Mouse (Mus musculus) bone marrow macrophage, adult 2 months (primary cell): ENCODE measurements around the gene Arhgap11a. TPM values are rescaled to one million over a fixed set of nuclear protein-coding genes. Genes with fewer than 3 reads are reported as not detected.

Source experiments
- H3K27ac ChIP-seq: 2 replicates; pipeline ENCODE4 v1.5.1; 2012; ENCODE audit warnings: low read depth, low read length; ENCODE audit not compliant: insufficient read depth
- H3K4me1 ChIP-seq: 2 replicates; pipeline ENCODE4 v1.6.1; 2012; ENCODE audit warnings: low read length; ENCODE audit not compliant: control insufficient read depth, insufficient read depth
- H3K4me3 ChIP-seq: 2 replicates; pipeline ENCODE4 v1.5.1; 2012; ENCODE audit warnings: mild to moderate bottlenecking, low read length, moderate library complexity; ENCODE audit not compliant: insufficient read depth
- CTCF ChIP-seq: IDR thresholded peaks from 2 replicates; pipeline ENCODE4 v1.5.1; 2012; ENCODE audit warnings: low read depth, mild to moderate bottlenecking, low read length, moderate library complexity
- POLR2A ChIP-seq: IDR thresholded peaks from 2 replicates; pipeline ENCODE4 v1.6.1; 2012; ENCODE audit warnings: mild to moderate bottlenecking, low read depth, low read length, borderline replicate concordance
- polyA plus RNA-seq: library from polyadenylated mRNA; stranded (reverse); fragments of >200 nt; gene quantifications from 2 replicates; pipeline ENCODE4 v1.2.4, GENCODE M21; 2012; ENCODE audit not compliant: missing spikeins, insufficient read depth, insufficient read length

Gene Arhgap11a
- polyA plus RNA-seq, 1 experiment, result 36.9 TPM

GRCm38 (mm10) chr2:113845081-113845480 is 3.4 kb downstream of the Arhgap11a start:
- TF ChIP-seq CTCF (no peak), POLR2A (no peak)
- H3K27ac ChIP-seq, result no peak overlapping the region
- no peak overlapping the region for H3K4me3 ChIP-seq
- peaks cover 11% of the 10 kb centered on the region for H3K4me1 ChIP-seq

GRCm38 (mm10) chr2:113841656-113842437 is 6.6 kb downstream of the Arhgap11a start:
- H3K4me1 ChIP-seq, result peaks cover 8% of the 10 kb centered on the region
- TF ChIP-seq POLR2A, result no peak

DNA sequence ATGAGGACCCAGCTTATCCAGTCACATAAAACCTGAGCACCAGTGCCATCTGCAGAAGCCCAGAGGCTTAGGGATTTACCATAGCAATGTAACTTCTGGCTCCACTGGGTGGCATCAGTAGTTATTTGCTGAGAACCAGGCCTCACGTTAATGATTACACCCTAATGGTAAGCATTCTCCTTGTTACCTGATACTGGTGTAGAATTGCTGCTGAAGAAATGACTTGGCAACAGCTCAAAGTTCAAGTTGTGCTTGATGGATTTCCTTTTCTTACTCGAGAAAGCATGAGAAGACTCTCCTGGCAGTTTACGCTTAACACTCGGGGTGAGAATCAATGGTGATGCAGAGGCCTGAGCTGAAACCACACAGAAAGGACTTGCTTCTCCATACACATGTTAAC is 9.0 kb downstream of the Arhgap11a start:
- Histone ChIP-seq H3K4me1 (no peaks in the 10 kb centered on the region), H3K4me3 (no peak overlapping the region), H3K27ac (no peak overlapping the region)
- TF ChIP-seq CTCF, result no peak
- TF ChIP-seq POLR2A, result no peak

More at GRCm38 (mm10) chr2:113841656-113842437, 6.6 kb downstream of the Arhgap11a start:
- H3K27ac ChIP-seq, result no peak overlapping the region
- H3K4me3 ChIP-seq, result no peak overlapping the region

GRCm38 (mm10) chr2:113835219-113835618 is 13.2 kb downstream of the Arhgap11a start:
- no peak overlapping the region for H3K4me3 ChIP-seq
- H3K4me1 ChIP-seq, result no peaks in the 10 kb centered on the region
- no peak overlapping the region for H3K27ac ChIP-seq
- TF ChIP-seq CTCF (no peak), POLR2A (no peak)

GRCm38 (mm10) chr2:113828943-113829882 is 19.2 kb downstream of the Arhgap11a start, which contains the start of gene Scg5:
Scg5 (minus strand) TSS chr2:113829121.
- H3K4me1 ChIP-seq, result peaks cover 2% of the 10 kb centered on the region; the same call in 1 of the 2 replicates
- H3K4me3 ChIP-seq, result no peak within 1 kb of the TSS
- no peak within 1 kb of the TSS for H3K27ac ChIP-seq
- no peak for TF ChIP-seq POLR2A
- TF ChIP-seq CTCF, result no peak

DNA sequence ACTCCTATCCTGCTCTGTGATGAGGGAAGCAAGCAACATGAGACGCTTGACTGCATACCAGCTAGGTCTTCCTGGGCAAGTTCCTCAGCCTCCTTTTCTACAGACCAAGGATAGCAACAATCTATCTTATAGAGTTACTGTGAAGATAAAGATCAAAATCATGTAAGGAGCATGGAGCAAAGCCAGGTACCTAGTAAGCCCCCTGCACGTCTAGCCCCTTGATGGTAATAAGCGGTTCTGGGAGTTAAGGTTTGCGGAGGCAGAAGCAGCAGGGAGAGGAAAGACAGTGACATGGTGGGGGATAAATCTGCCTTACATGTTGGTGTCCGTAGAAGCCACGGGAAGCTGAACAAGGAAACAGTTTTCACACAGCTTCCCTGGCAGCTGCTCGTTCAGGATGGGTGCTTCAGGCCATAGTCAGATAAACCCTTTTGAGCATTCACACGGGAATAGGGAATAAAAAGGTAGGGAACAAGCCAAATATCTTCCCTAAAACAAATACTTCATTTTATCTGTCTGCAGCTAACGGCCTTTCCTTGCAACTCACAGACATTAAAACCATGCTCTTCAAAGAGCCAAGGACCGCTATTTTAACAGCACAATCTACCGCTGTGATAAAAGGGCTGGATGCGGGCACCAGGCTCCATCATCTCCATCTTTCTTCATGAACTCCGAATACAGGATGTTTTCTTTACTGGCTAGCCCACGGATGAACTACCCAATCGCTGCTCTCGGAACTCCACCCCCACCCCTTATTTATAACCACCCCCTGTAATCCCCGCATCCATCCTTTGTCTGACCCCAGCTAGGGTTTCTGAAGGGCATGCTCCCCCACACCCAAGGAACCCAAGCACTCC is 20.1 kb downstream of the Arhgap11a start:
- Histone ChIP-seq H3K27ac (no peak overlapping the region), H3K4me3 (no peak overlapping the region), H3K4me1 (peaks cover 2% of the 10 kb centered on the region; the same call in 1 of the 2 replicates)
- TF ChIP-seq CTCF (no peak), POLR2A (no peak)

- Histone ChIP-seq H3K27ac (no peak overlapping the region), H3K4me1 (peaks cover 6% of the 10 kb centered on the region; the same call in 1 of the 2 replicates), H3K4me3 (no peak overlapping the region)
- TF ChIP-seq POLR2A (no peak), CTCF (0 out of 2 replicates have a peak, but pooled peaks have one; percentile 16)
Measured at GRCm38 (mm10) chr2:113823909-113824308, 24.6 kb downstream of the Arhgap11a start.

GRCm38 (mm10) chr2:113822367-113822766 is 26.1 kb downstream of the Arhgap11a start:
- TF ChIP-seq CTCF, result no peak
- no peak for TF ChIP-seq POLR2A
- Histone ChIP-seq H3K4me1 (peaks cover 6% of the 10 kb centered on the region; the same call in 1 of the 2 replicates), H3K27ac (no peak overlapping the region), H3K4me3 (no peak overlapping the region)

- Histone ChIP-seq H3K4me1 (peaks cover 6% of the 10 kb centered on the region; the same call in 1 of the 2 replicates), H3K27ac (no peak overlapping the region), H3K4me3 (no peak overlapping the region)
- TF ChIP-seq POLR2A (no peak), CTCF (no peak)
Measured at GRCm38 (mm10) chr2:113821176-113821734, 27.2 kb downstream of the Arhgap11a start.
